Mouse (Mus musculus) heart, postnatal 0 days (tissue): ENCODE results near the gene Kbtbd13.

Source experiments
- CTCF ChIP-seq: IDR thresholded peaks from 2 replicates; pipeline ENCODE4 v1.5.1; 2016; ENCODE audit warnings: antibody characterized with exemption, control low read depth, low read depth
- EP300 ChIP-seq: IDR thresholded peaks from 2 replicates; pipeline ENCODE4 v1.6.1; 2016; ENCODE audit warnings: antibody characterized with exemption, low read depth

- TF ChIP-seq CTCF (no peak), EP300 (no peak)
Measured at GRCm38 (mm10) chr9:65363684-65364083, 27.8 kb downstream of the Kbtbd13 start.
